Mouse (Mus musculus) heart, postnatal 0 days (tissue): ENCODE measurements around the gene Syce3.

Experiments
- CTCF ChIP-seq: IDR thresholded peaks from 2 replicates; pipeline ENCODE4 v1.5.1; 2016; ENCODE audit warnings: antibody characterized with exemption, control low read depth, low read depth
- EP300 ChIP-seq: IDR thresholded peaks from 2 replicates; pipeline ENCODE4 v1.6.1; 2016; ENCODE audit warnings: antibody characterized with exemption, low read depth

GRCm38 (mm10) chr15:89376957-89377356 lies 33.3 kb downstream of the Syce3 start, which contains the start of gene Tymp:
- TF ChIP-seq CTCF (no peak), EP300 (no peak)
